Mouse (Mus musculus): ENCODE data around the gene Chchd6. TPM values are rescaled to one million over a fixed set of nuclear protein-coding genes. Genes with fewer than 3 reads are reported as not detected.

Gene Chchd6
- total RNA-seq, 2 experiments from 2014 or later = 75.9 to 79.0 TPM

GRCm38 (mm10) chr6:89498764-89499516 lies 96.5 kb downstream of the Chchd6 start:
- no peak for TF ChIP-seq CTCF (IDR thresholded peaks at IDR 0.05)
- Histone ChIP-seq H3K27ac (peak overlapping the region; percentile 41), H3K4me3 (no peak overlapping the region)
- intact Hi-C loops (cut with DNase I) = no loop called here
- peak; percentile 22 to 26 for DNase-seq (ENCODE audit: extremely low spot score in 1 of 2, low spot score in 2 of 2)

GRCm38 (mm10) chr6:89496916-89497315 lies 98.5 kb downstream of the Chchd6 start:
- Histone ChIP-seq H3K4me3 (no peak overlapping the region), H3K27ac (no peak overlapping the region)
- TF ChIP-seq CTCF (IDR thresholded peaks at IDR 0.05) = no peak
- intact Hi-C loops (cut with DNase I) = no loop called here
- DNase-seq (ENCODE audit: extremely low spot score in 1 of 2, low spot score in 2 of 2) = no peak

DNA sequence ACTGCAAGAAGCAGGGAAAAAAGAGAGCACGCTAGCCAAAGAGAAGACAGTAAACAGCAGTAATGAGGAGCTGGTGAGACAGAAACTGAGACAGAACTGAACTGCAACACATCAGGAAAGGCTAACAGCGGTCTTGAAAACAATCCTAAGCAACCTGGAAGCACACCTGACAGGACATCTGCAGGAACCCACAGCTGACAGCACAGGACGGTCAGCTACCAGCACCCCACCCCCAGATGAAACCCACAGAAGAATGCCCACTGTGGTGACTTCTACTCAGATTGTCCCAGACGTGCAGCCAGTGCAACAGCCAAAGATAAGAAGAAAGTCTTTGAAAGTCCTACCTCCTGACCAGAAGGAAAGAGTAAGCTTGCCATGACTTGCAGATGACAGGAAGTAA lies 103.1 kb downstream of the Chchd6 start:
- no peak overlapping the region for H3K27ac ChIP-seq
- TF ChIP-seq CTCF (IDR thresholded peaks at IDR 0.05) = no peak
- no peak for DNase-seq (ENCODE audit: extremely low spot score in 1 of 2, low spot score in 2 of 2)
- intact Hi-C loops (cut with DNase I) = no loop called here
- H3K4me3 ChIP-seq = no peak overlapping the region

DNA sequence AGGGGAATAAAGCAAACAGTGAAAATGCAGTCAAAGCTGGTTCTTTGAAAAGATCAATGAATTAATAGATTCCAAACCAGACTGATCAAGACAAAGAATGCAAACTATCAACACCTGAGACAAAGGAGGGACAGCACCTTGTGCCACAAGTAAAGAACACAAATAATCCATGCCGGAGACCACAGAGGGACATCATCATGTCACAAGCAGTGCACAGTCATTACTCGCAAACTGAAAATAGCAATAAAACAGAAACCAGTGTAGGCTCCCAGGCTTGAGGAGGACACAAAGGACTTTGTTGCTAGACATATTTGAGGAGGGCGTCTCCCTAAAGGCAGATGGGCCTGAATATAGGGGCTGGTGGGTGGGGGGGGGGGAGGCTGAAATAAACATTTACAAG lies 105.1 kb downstream of the Chchd6 start:
- intact Hi-C loops (cut with DNase I) = no loop called here
- Histone ChIP-seq H3K4me3 (no peak overlapping the region), H3K27ac (no peak overlapping the region)
- no peak for DNase-seq (ENCODE audit: extremely low spot score in 1 of 2, low spot score in 2 of 2)
- TF ChIP-seq CTCF (IDR thresholded peaks at IDR 0.05) = no peak

GRCm38 (mm10) chr6:89489533-89489932 lies 105.9 kb downstream of the Chchd6 start:
- Histone ChIP-seq H3K27ac (no peak overlapping the region), H3K4me3 (no peak overlapping the region)
- DNase-seq (ENCODE audit: extremely low spot score in 1 of 2, low spot score in 2 of 2) = no peak
- no peak for TF ChIP-seq CTCF (IDR thresholded peaks at IDR 0.05)
- intact Hi-C loops (cut with DNase I) = no loop called here

- intact Hi-C loops (cut with DNase I) = no loop called here
- no peak for DNase-seq (ENCODE audit: extremely low spot score in 1 of 2, low spot score in 2 of 2)
- TF ChIP-seq CTCF (IDR thresholded peaks at IDR 0.05) = no peak
- H3K27ac ChIP-seq = no peak overlapping the region
- H3K4me3 ChIP-seq = no peak overlapping the region
Observed at GRCm38 (mm10) chr6:89486055-89486454, 109.4 kb downstream of the Chchd6 start.

DNA sequence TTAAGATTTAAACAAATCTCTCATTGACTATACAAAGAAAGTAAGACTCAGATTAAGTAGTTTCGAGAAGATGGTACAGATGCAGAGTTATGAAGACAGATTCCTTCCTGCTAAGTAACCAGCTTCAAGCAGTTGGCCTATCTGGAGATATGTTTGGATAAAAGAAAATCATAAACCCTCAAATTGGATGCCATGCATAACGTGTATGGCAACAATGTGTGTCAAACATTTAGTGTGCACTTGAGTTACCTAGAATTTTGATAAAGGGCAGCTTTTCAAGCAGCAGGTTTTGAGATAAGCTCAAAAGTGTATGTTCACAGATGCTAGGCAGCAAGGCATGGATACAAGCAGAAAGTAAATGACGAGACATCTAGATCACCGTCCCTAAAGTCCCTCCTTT lies 114.3 kb downstream of the Chchd6 start:
- Histone ChIP-seq H3K27ac (no peak overlapping the region), H3K4me3 (no peak overlapping the region)
- intact Hi-C loops (cut with DNase I) = no loop called here
- no peak for TF ChIP-seq CTCF (IDR thresholded peaks at IDR 0.05)
- no peak for DNase-seq (ENCODE audit: extremely low spot score in 1 of 2, low spot score in 2 of 2)

DNA sequence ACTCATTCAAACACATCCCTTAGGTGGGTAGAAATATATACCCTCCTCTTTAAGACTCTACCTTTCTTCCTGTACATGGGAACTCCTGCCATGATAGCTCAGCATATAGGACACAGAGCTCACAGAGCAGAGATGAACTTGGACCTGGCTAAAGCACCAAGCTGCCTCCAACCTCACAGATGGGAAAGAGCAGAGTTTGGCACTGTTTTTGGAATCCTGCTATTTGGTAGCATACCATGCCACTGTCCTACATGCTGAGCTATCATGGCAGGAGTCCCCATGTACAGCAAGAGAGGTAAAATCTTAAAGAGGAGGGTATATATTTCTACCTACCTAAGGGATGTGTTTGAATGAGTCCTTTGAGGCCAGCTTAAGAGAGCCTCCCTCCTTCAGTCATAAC lies 127.5 kb downstream of the Chchd6 start:
- no peak overlapping the region for H3K27ac ChIP-seq
- intact Hi-C loops (cut with DNase I) = loop anchor here (2.0 to 5.0 kb wide), 2 partner anchors 105 to 541 kb away; partner anchors contain the start of gene Plxna1
- DNase-seq (ENCODE audit: extremely low spot score in 1 of 2, low spot score in 2 of 2) = no peak
- no peak for TF ChIP-seq CTCF (IDR thresholded peaks at IDR 0.05)
- H3K4me3 ChIP-seq = no peak overlapping the region

GRCm38 (mm10) chr6:89467290-89467689 lies 128.2 kb downstream of the Chchd6 start:
- H3K4me3 ChIP-seq = no peak overlapping the region
- H3K27ac ChIP-seq = no peak overlapping the region
- intact Hi-C loops (cut with DNase I) = loop anchor here (2.0 to 5.0 kb wide), 2 partner anchors 104 to 540 kb away; partner anchors contain the start of gene Plxna1
- no peak for TF ChIP-seq CTCF (IDR thresholded peaks at IDR 0.05)
- no peak for DNase-seq (ENCODE audit: extremely low spot score in 1 of 2, low spot score in 2 of 2)

- DNase-seq (ENCODE audit: extremely low spot score in 1 of 2, low spot score in 2 of 2) = no peak
- no peak overlapping the region for H3K27ac ChIP-seq
- intact Hi-C loops (cut with DNase I) = loop anchor here (2.0 to 5.0 kb wide), 2 partner anchors 104 to 540 kb away; partner anchors contain the start of gene Plxna1
Observed at GRCm38 (mm10) chr6:89466875-89467274, 128.6 kb downstream of the Chchd6 start.

DNA sequence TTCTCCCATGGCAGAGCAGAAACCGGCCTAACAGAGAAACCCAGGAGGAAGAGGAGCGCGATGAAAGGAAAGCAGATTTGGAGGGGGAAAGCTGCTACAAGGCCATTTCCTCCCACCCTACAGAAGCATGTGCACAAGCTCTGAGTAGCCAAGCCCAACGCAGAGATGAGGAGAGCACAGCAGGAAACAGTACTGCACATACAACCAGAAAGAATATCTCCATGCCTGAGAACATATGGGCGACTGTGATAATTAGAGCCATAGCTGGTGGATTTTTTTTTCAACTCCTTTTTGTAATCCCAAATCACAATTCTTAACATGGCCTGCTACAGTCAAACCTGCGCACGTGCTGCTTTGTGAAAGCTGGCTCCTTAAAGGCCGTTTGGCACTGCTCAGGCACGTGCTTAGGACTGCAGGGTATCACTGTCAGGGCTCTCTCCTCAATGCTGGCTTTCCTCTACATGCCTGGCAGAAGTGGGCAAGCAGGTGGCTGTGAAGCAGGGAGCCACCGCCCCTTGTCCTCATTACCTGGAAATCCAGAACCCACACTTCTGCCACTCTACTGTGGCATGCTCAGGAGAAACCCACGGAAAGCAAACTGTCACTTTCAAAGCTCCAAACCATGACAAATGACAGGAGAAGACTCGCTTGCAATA lies 129.3 kb downstream of the Chchd6 start:
- Histone ChIP-seq H3K27ac (peak overlapping the region; percentile 28; the same call in 1 of the 2 replicates), H3K4me3 (no peak overlapping the region)
- peak in 1 of 2 experiments; percentile 19 for DNase-seq (ENCODE audit: extremely low spot score in 1 of 2, low spot score in 2 of 2)
- intact Hi-C loops (cut with DNase I) = loop anchor here (2.0 to 5.0 kb wide), 2 partner anchors 103 to 539 kb away; partner anchors contain the start of gene Plxna1
- no peak for TF ChIP-seq CTCF (IDR thresholded peaks at IDR 0.05)

More at GRCm38 (mm10) chr6:89466875-89467274, 128.6 kb downstream of the Chchd6 start:
- TF ChIP-seq CTCF (IDR thresholded peaks at IDR 0.05) = peak; percentile 46
- no peak overlapping the region for H3K4me3 ChIP-seq

- no peak for DNase-seq (ENCODE audit: extremely low spot score in 1 of 2, low spot score in 2 of 2)
- H3K27ac ChIP-seq = no peak overlapping the region
- no peak for TF ChIP-seq CTCF (IDR thresholded peaks at IDR 0.05)
- intact Hi-C loops (cut with DNase I) = no loop called here
- no peak overlapping the region for H3K4me3 ChIP-seq
Observed at GRCm38 (mm10) chr6:89462223-89462760, 133.2 kb downstream of the Chchd6 start.

Data from left cerebral cortex, adult 2 months (tissue).